Mouse (Mus musculus) embryonic stem cell, embryonic (primary cell): ENCODE measurements around the gene Col8a2.

ENCODE experiments used
- CTCF ChIA-PET, 4 experiments: fragments of 300-600 bp in 2 of 4; fragments of 350-600 bp in 2 of 4; sonication (Branson Sonifier 250); formaldehyde crosslinking; loops; one replicate each; lab custom pipeline; 2022; ENCODE audit warnings: inconsistent platforms in 2 of 4; lab: Charles Lee
- POLR2A ChIA-PET, 4 experiments: fragments of 300-600 bp in 2 of 4; fragments of 350-600 bp in 2 of 4; sonication (Branson Sonifier 250); formaldehyde crosslinking; loops; one replicate each; lab custom pipeline; 2022; ENCODE audit warnings: antibody characterized with exemption in 4 of 4, inconsistent platforms in 1 of 4; lab: Charles Lee

The Col8a2 gene

DNA sequence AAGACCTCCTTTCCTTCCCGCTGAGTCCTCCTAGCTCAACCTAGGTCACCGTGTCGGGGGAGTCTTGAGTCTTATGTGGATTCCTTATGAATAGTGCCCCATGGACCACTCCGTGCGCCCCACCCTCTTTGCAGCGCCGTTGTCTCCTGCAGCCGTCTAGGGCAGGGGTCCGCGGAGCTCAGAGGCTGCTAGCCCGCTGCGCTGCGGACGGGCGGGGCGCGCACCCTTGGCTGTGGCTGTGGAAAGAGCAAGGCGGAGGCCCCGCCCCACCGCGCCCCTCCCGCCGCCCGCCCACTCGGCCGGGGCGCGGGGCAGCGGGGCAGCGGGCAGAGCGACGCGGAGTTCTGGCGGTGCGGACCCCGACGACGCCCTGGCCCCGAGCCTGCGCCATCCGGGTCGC lies at the start of gene Col8a2:
Col8a2 (plus strand) TSS at position 302 of the 400 bp plus-strand sequence.
- ChIA-PET CTCF (interaction anchor here (0.7 to 2.0 kb wide), 10 partner anchors 8 to 36 kb away, joined by 3 to 19 read pairs (median 5); partner anchors contain the start of genes Adprhl2 (in 1 of the 4) and Trappc3 (in 1 of the 4)), POLR2A (interaction anchor here in 3 of 4 experiments (0.8 to 2.7 kb wide), 15 partner anchors 8 to 446 kb away, joined by 3 to 14 read pairs (median 3); partner anchors contain the start of gene Map7d1 (in 1 of the 3))

DNA sequence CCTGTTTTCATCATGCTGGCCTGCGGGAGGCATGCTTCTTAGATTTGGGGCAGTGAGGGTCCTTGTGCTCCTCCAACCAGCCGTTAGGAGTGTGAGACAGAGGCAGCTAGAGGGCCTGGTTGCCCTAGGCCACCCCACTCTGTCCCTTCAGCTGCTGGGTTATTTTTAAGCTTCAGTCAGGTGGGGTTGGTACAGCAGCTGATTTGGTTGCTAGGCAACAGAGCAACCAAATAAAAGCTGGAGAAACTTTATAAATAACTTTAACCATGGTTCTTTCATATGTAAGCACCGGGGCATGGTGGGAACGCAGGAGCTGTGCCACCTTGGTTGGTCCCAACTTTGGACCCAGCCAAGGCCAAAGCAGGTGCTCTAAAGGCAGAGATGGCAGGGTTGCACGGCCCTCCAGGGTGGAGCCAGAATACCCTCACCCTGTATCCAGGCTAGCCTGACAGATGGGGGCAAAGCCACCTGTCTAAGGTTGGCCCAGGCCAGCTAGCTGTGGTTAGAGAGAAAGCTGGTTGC lies 48.8 kb upstream of the Col8a2 start:
- ChIA-PET POLR2A (interaction anchor here in 2 of 4 experiments (0.8 to 6.4 kb wide), 4 partner anchors 9 to 19 kb away, joined by 3 to 52 read pairs (median 25); partner anchors contain the start of gene Map7d1 (in 1 of the 2)), CTCF (interaction anchor here in 3 of 4 experiments (0.6 to 2.7 kb wide), 9 partner anchors 10 to 84 kb away, joined by 3 to 9 read pairs (median 3); partner anchors contain the start of genes Trappc3 (in 2 of the 3) and Adprhl2 (in 1 of the 3))

DNA sequence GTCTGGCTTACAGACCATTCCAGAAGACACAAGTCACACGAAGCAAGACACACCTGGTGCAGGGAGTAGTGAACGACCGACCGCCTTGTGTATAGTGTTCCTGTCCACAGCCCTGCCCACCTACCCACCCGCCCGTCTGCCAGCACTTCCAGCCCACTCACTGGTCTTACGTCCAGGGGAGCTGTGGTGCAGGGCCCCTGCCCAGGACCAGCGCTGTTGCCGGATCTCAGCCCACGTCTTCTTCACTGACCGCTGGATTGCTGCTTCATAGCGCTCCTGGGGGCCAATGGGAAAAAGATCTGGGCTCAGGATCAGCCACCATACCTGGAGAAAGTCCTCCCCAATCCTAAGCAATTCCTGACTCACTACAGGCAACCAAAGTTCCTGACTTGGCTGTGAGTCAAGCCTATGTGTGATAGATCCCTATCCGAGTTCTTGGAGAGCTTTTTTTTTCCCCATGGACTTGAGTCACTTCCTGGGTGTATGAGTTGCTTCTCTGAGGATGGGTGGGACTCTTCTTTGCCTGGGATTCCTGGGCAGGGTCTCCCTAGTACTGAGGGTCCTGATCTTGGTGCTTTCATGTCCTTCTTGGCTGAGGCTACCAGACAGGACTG lies 46.6 kb upstream of the Col8a2 start:
- ChIA-PET CTCF (no interaction called here), POLR2A (interaction anchor here in 1 of 4 experiments (0.9 to 1.4 kb wide), 2 partner anchors 13 to 22 kb away, joined by 3 to 5 read pairs; partner anchors contain the start of gene Trappc3)

DNA sequence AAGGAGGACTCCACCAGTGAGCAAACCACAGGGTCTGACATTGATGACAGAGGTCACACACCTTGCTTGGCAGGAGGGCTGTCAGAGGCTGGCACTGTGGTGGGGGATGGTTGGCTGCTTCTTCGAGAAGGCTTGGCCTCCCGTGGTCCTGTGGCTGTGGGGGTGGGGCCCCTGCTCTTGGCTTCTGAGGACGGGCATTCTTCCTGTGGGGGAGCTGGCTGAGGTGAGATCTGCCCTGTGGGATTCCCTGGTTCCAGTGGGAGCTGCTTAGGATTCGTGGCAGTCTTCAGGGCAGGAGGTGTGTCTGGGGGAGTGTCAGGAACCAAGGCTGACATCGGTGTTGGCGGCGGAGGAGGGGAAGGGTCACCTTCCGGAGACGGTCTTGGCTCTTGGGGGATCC lies 44.6 kb upstream of the Col8a2 start:
- CTCF ChIA-PET, result interaction anchor here in 2 of 4 experiments (0.6 to 1.3 kb wide), 4 partner anchors 14 to 665 kb away, joined by 3 read pairs; partner anchors contain the start of gene Trappc3 (in 1 of the 2)
- POLR2A ChIA-PET, result interaction anchor here in 3 of 4 experiments (0.5 to 3.4 kb wide), 12 partner anchors 10 to 254 kb away, joined by 3 to 18 read pairs (median 4); partner anchors contain the start of genes Map7d1 (in 2 of the 3) and Thrap3 (in 1 of the 3)

DNA sequence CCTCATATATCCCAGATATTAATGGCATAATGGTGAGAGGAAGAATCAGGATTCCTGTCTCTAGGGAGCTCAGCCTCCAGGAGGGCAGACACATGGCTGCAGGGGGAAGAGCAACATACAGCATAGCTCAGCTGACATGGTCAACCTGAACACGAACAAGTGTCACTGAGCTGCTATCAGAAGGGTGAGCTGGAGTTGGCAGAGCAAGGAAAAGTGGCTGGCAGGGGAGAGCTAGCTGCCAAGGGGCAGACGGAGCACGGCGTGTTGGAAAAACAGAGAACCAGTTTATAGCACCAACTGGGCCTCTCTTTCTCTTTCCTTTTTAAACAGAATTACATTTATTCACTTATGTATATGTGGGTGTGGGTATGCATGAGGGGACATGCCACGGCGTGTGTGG lies 44.1 kb upstream of the Col8a2 start:
- CTCF ChIA-PET, result interaction anchor here (0.6 to 1.1 kb wide), 4 partner anchors 11 to 90 kb away, joined by 3 read pairs; no protein-coding TSS in a partner anchor
- POLR2A ChIA-PET, result interaction anchor here in 3 of 4 experiments (0.6 to 3.4 kb wide), 10 partner anchors 9 to 222 kb away, joined by 3 to 18 read pairs (median 6); partner anchors contain the start of genes Map7d1 (in 2 of the 3) and Thrap3 (in 1 of the 3)

DNA sequence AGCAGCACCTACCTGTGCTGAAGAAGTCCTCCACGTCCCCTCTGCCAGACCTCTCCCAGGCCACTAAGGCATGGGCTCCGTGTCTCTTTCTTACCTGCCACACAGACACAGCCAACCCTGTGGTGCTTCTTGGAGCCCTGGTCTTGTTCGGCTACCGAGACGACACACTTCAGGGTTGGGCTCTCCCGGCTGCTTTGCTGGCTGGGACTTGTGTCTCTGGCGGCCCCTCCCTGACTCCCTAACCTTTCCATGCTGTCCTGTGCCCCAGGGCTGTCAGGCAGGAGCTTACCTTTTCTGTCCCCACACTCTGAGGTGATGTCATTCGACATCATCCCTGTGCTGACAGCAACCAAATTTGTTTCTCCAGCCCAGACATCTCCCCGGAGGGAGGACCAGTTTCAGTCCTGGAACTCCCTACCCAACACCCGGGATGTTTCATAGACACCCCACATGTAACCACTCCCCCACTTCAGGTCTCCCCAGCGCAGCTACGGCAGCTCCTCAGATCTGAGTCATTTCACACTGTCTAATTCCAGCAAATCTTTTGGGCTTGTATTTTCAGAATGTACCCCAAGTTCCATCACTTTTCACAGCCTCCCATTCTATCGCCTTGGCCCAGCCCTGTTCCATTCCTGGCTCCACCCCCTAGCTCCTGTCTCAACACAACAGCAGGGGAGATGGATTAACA lies 40.2 kb upstream of the Col8a2 start:
- CTCF ChIA-PET, result interaction anchor here in 3 of 4 experiments (0.7 to 2.5 kb wide), 7 partner anchors 10 to 19 kb away, joined by 3 to 7 read pairs (median 3); partner anchors contain the start of genes Trappc3 (in 2 of the 3) and Map7d1 (in 1 of the 3)
- POLR2A ChIA-PET, result interaction anchor here in 3 of 4 experiments (0.6 to 4.1 kb wide), 9 partner anchors 9 to 49 kb away, joined by 3 to 43 read pairs (median 7); partner anchors contain the start of gene Map7d1 (in 1 of the 3)

- POLR2A ChIA-PET, result interaction anchor here in 3 of 4 experiments (0.5 to 4.1 kb wide), 36 partner anchors 8 to 309 kb away, joined by 3 to 43 read pairs (median 5); partner anchors contain the start of genes Map7d1 (in 2 of the 3), Thrap3 (in 2 of the 3), Trappc3 (in 2 of the 3) and Adprhl2 (in 1 of the 3)
- CTCF ChIA-PET, result interaction anchor here (0.6 to 1.5 kb wide), 22 partner anchors 10 to 1797 kb away, joined by 3 to 17 read pairs (median 3); partner anchors contain the start of genes Adprhl2 (in 2 of the 4) and Trappc3 (in 2 of the 4)
These were observed 38.2 kb upstream of the Col8a2 start for GRCm38 (mm10) chr4:126248261-126248868.

DNA sequence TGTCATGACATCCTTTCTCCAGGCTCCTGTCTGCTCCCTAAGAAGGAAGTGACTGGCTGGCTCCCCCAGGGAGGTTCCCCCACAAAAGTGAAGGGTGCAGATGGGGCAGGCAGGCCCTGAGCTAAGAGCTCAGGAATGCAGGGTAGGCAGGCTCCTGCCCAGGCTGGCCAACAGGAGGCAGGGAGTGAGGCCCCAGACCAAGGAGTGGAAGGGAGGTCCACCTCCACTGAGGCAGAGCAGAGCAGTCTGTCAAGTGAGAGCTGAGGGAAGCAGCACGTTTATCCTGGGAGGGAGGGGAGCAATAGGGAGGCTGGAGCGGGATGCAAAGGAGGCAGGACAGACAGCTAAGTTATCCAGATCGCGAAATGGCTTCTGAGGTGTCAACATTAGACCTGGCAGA lies 35.9 kb upstream of the Col8a2 start:
- POLR2A ChIA-PET, result interaction anchor here in 3 of 4 experiments (0.7 to 7.0 kb wide), 6 partner anchors 9 to 49 kb away, joined by 3 to 52 read pairs (median 6); partner anchors contain the start of gene Trappc3 (in 1 of the 3)

DNA sequence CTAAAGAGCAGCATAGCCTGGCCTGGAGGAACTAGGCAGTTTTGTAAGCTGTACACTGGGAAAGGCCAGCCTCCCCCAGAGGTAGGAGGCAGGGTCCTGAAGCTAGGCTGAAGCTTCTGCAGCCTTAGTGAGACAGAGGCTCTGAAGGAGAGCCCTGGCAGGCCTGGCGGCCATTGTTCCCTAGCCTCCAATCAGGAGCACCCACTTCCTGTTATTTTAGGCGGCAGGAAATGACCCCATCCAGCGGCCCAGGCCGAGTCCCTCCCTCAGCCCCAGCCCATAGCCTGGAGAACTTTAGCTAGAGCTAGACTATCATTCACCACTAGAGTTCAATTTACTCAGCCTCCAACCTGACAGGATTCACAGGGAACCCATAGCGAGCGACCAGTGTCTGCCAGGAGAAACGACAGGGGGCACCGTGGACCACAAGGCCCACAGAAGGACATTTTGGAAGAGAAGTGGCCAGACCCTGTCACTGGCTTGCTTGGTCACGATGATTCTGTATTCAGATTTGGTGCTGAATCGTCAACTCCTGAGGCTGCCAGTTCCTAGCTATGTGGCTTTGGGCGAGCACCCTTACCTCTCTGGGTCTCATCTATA lies 34.8 kb upstream of the Col8a2 start:
- POLR2A ChIA-PET, result interaction anchor here (0.5 to 7.0 kb wide), 13 partner anchors 10 to 50 kb away, joined by 3 to 52 read pairs (median 5); partner anchors contain the start of gene Trappc3 (in 1 of the 4)
- CTCF ChIA-PET, result interaction anchor here in 2 of 4 experiments (1.0 to 1.4 kb wide), 3 partner anchors 11 to 80 kb away, joined by 3 to 6 read pairs (median 5); partner anchors contain the start of gene Trappc3 (in 1 of the 2)

More for the DNA sequence above, 35.9 kb upstream of the Col8a2 start:
- CTCF ChIA-PET, result no interaction called here

DNA sequence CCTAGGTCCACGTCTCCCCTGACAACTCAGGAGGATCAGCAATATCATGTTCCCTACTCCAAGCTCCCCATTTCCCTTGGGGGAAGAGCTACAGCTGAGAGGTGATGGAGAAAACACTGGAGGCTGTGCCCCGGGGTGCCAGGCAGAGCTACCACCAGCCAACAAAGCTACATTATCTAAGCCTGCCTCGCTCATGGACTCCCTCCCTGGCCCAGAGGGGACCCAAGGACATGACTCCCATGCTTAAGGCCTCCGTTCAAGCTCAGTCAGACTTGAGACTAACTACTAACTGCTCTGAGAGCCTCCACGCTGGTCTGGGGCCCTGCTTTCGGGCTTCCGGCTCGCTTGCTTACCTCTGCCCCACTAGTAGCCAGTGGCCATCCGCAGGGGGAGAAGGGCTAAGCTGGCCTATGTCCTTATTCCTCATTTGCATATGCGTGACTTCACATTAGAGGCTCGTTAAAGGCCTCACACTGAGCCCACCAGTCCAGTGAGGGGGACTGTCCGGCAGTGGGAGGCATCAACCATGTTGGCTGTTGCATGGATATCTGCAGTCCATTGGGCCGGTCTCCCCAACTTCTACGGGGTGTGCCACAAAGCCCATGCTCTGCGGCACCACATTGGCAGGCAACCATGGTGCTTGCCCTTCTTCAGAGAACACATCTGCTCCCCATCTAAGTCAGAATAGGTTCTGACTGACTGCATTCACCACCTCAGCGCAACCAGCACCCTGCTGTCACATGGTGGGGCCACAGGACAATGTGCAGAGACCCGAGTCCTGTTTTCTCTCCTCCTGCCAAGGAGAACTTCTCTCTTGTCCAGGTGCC lies 34.0 kb upstream of the Col8a2 start:
- ChIA-PET POLR2A (interaction anchor here in 3 of 4 experiments (0.5 to 7.0 kb wide), 13 partner anchors 10 to 457 kb away, joined by 3 to 52 read pairs (median 4); partner anchors contain the start of gene Trappc3 (in 1 of the 3)), CTCF (interaction anchor here in 2 of 4 experiments (1.0 to 1.4 kb wide), 3 partner anchors 10 to 80 kb away, joined by 3 to 6 read pairs (median 5); partner anchors contain the start of gene Trappc3 (in 1 of the 2))

GRCm38 (mm10) chr4:126253637-126254272 lies 32.8 kb upstream of the Col8a2 start:
- POLR2A ChIA-PET, result interaction anchor here in 3 of 4 experiments (0.6 to 7.0 kb wide), 8 partner anchors 9 to 164 kb away, joined by 3 to 52 read pairs (median 5); partner anchors contain the start of genes Sh3d21 (in 1 of the 3) and Trappc3 (in 1 of the 3)
- CTCF ChIA-PET, result interaction anchor here in 1 of 4 experiments (0.7 kb wide), 1 partner anchor 11 kb away, joined by 3 read pairs; no protein-coding TSS in a partner anchor

DNA sequence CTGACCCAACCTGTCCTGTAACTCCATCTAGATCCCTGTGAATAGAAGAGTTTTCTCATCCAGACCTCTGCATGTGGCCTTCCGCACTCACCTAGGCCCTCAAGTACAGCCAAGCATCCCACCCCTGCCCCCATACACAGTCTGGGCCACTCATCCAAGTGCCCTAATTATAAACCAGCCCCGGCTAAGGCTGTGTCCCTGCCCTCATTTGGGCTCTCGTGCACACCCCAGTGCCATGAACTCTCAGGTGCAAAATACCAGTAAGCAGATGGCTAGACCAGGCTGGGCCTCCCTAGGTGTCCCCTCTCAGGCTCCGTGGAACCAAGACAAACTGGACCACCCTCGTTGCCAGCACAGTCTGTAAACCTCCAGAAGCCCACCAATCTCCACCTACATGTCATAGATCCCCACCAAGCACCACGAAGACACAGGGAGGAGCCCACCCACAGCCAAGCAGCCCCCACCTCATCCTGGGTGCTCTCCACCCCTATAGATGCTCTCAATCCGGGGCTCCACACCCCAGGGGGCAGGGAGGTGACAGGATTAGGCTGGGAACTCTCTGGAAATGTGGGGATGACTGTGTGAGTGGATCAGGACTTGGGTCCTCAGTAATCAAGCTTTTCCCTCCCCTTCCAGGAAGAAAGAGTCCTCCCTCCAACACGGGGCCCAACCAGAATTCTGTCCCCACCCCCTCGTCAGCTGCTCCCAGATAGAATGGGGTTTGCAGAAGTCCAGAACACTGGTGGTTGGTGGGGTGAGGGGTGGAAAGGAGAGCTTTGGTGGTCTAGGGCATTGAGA lies 32.1 kb upstream of the Col8a2 start:
- POLR2A ChIA-PET, result interaction anchor here in 3 of 4 experiments (0.5 to 7.0 kb wide), 21 partner anchors 9 to 165 kb away, joined by 3 to 52 read pairs (median 5); partner anchors contain the start of genes Adprhl2 (in 1 of the 3), Col8a2 (in 1 of the 3), Sh3d21 (in 1 of the 3) and Tekt2 (in 1 of the 3)
- CTCF ChIA-PET, result interaction anchor here in 1 of 4 experiments (0.7 to 2.3 kb wide), 2 partner anchors 67 to 200 kb away, joined by 3 to 5 read pairs; partner anchors contain the start of gene Adprhl2

GRCm38 (mm10) chr4:126255113-126256001 lies 31.2 kb upstream of the Col8a2 start:
- ChIA-PET POLR2A (interaction anchor here in 3 of 4 experiments (0.5 to 7.0 kb wide), 30 partner anchors 7 to 302 kb away, joined by 3 to 52 read pairs (median 4); partner anchors contain the start of genes Adprhl2 (in 1 of the 3), Clspn (in 1 of the 3), Col8a2 (in 1 of the 3) and Sh3d21 (in 1 of the 3)), CTCF (interaction anchor here in 3 of 4 experiments (0.6 to 2.3 kb wide), 5 partner anchors 9 to 768 kb away, joined by 3 to 7 read pairs (median 3); partner anchors contain the start of gene Adprhl2 (in 1 of the 3))
